Mouse (Mus musculus) urinary bladder, postnatal 14 days (tissue): ENCODE data around the gene Adamtsl3.
A peak's percentile ranks its signal among the peaks of the same experiment; 100 is the strongest.

Experiments
- DNase-seq: peaks from one replicate; pipeline ENCODE4 v3.0.0; 2021; ENCODE audit warnings: low spot score

Adamtsl3 gene

GRCm38 (mm10) chr7:82422561-82422960, 87.1 kb downstream of the Adamtsl3 start:
- no peak for DNase-seq

- no peak for DNase-seq
Observed at GRCm38 (mm10) chr7:82423602-82424001, 88.1 kb downstream of the Adamtsl3 start.

- no peak for DNase-seq
Observed at GRCm38 (mm10) chr7:82424281-82424680, 88.8 kb downstream of the Adamtsl3 start.

GRCm38 (mm10) chr7:82425374-82425773, 89.9 kb downstream of the Adamtsl3 start:
- no peak for DNase-seq

GRCm38 (mm10) chr7:82429447-82429846, 94.0 kb downstream of the Adamtsl3 start:
- no peak for DNase-seq

- DNase-seq: no peak
Observed at GRCm38 (mm10) chr7:82431572-82431971, 96.1 kb downstream of the Adamtsl3 start.

- no peak for DNase-seq
Observed at GRCm38 (mm10) chr7:82433226-82433625, 97.7 kb downstream of the Adamtsl3 start.

GRCm38 (mm10) chr7:82458376-82458775, 122.9 kb downstream of the Adamtsl3 start:
- DNase-seq: no peak

- no peak for DNase-seq
Observed at GRCm38 (mm10) chr7:82462921-82463523, 127.5 kb downstream of the Adamtsl3 start.

- no peak for DNase-seq
Observed at GRCm38 (mm10) chr7:82464364-82464763, 128.9 kb downstream of the Adamtsl3 start.

GRCm38 (mm10) chr7:82465437-82465836, 129.9 kb downstream of the Adamtsl3 start:
- no peak for DNase-seq

GRCm38 (mm10) chr7:82476441-82477221, 141.1 kb downstream of the Adamtsl3 start:
- DNase-seq: no peak

GRCm38 (mm10) chr7:82478461-82478860, 143.0 kb downstream of the Adamtsl3 start:
- no peak for DNase-seq

- DNase-seq: peak; percentile 55
Observed at GRCm38 (mm10) chr7:82478861-82479755, 143.6 kb downstream of the Adamtsl3 start.

- no peak for DNase-seq
Observed at GRCm38 (mm10) chr7:82483426-82483825, 147.9 kb downstream of the Adamtsl3 start.

GRCm38 (mm10) chr7:82484834-82485233, 149.3 kb downstream of the Adamtsl3 start:
- peak; percentile 11 for DNase-seq

GRCm38 (mm10) chr7:82485344-82485954, 150.0 kb downstream of the Adamtsl3 start:
- no peak for DNase-seq

GRCm38 (mm10) chr7:82491018-82491417, 155.5 kb downstream of the Adamtsl3 start:
- DNase-seq: no peak

- no peak for DNase-seq
Observed at GRCm38 (mm10) chr7:82492881-82493280, 157.4 kb downstream of the Adamtsl3 start.

GRCm38 (mm10) chr7:82494220-82494619, 158.7 kb downstream of the Adamtsl3 start:
- no peak for DNase-seq

GRCm38 (mm10) chr7:82497064-82497463, 161.6 kb downstream of the Adamtsl3 start:
- DNase-seq: no peak

GRCm38 (mm10) chr7:82501306-82501705, 165.8 kb downstream of the Adamtsl3 start:
- no peak for DNase-seq
